Mouse (Mus musculus) myocyte (in vitro differentiated cells): Measurements from ENCODE around the gene Slc38a3. TPM values are rescaled to one million over a fixed set of nuclear protein-coding genes. Genes with fewer than 3 reads are reported as not detected.
A peak's percentile ranks its signal among the peaks of the same experiment; 100 is the strongest.

ENCODE experiments used
- H3K27me3 ChIP-seq: one replicate; pipeline ENCODE4 v1.6.1; 2011; ENCODE audit not compliant: control insufficient read depth, insufficient read depth, insufficient read length
- H3K36me3 ChIP-seq: one replicate; pipeline ENCODE4 v1.6.1; 2011; ENCODE audit not compliant: control insufficient read depth, insufficient read depth
- H3K4me2 ChIP-seq: one replicate; pipeline ENCODE4 v1.6.1; 2011; ENCODE audit warnings: low read depth, control low read depth
- H3K4me3 ChIP-seq: one replicate; pipeline ENCODE4 v1.5.1; 2011; ENCODE audit warnings: mild to moderate bottlenecking, control low read depth, moderate library complexity
- H3K79me2 ChIP-seq: one replicate; pipeline ENCODE4 v1.6.1; 2011; ENCODE audit not compliant: control insufficient read depth, insufficient read depth
- H3ac ChIP-seq: one replicate; pipeline ENCODE4 v1.6.1; 2011; ENCODE audit not compliant: control insufficient read depth, insufficient read length
- CEBPB ChIP-seq: IDR thresholded peaks from 2 replicates; pipeline ENCODE4 v1.6.1; 2011; ENCODE audit warnings: mild to moderate bottlenecking, moderate library complexity; ENCODE audit not compliant: poor library complexity, insufficient read depth, severe bottlenecking
- E2F4 ChIP-seq: IDR thresholded peaks from one replicate; pipeline ENCODE4 v1.6.1; 2011; ENCODE audit warnings: mild to moderate bottlenecking, control low read depth, moderate library complexity; ENCODE audit not compliant: insufficient read depth
- MAX ChIP-seq: IDR thresholded peaks from one replicate; pipeline ENCODE4 v1.6.1; 2011; ENCODE audit warnings: low read depth, mild to moderate bottlenecking, control low read depth
- MYOD1 ChIP-seq, 3 experiments: IDR thresholded peaks; one replicate each; pipeline ENCODE4 v1.6.1; 2011; ENCODE audit warnings: control low read depth in 2 of 3, low read depth in 2 of 3, mild to moderate bottlenecking in 2 of 3, moderate library complexity in 1 of 3; ENCODE audit not compliant: insufficient read length in 2 of 3, control insufficient read depth in 1 of 3
- MYOG ChIP-seq, 3 experiments: IDR thresholded peaks; one replicate each; pipeline ENCODE4 v1.6.1; 2011; ENCODE audit warnings: control low read depth in 2 of 3, low read depth in 2 of 3, mild to moderate bottlenecking in 2 of 3; ENCODE audit not compliant: insufficient read length in 2 of 3, control insufficient read depth in 1 of 3, insufficient read depth in 1 of 3
- POLR2A ChIP-seq: IDR thresholded peaks from one replicate; pipeline ENCODE4 v1.6.1; 2011; ENCODE audit warnings: low read depth, mild to moderate bottlenecking, control low read depth, moderate library complexity; ENCODE audit not compliant: insufficient read length
- POLR2AphosphoS2 ChIP-seq: IDR thresholded peaks from one replicate; pipeline ENCODE4 v1.6.1; 2011; ENCODE audit warnings: low read depth, control low read depth; ENCODE audit not compliant: insufficient read length
- REST ChIP-seq: IDR thresholded peaks from one replicate; pipeline ENCODE4 v1.6.1; 2011; ENCODE audit warnings: mild to moderate bottlenecking, control low read depth, moderate library complexity; ENCODE audit not compliant: insufficient read depth, insufficient read length
- SRF ChIP-seq: IDR thresholded peaks from one replicate; pipeline ENCODE4 v1.6.1; 2011; ENCODE audit warnings: low read depth; ENCODE audit not compliant: control insufficient read depth, insufficient read length
- TCF12 ChIP-seq: IDR thresholded peaks from one replicate; pipeline ENCODE4 v1.6.1; 2011; ENCODE audit warnings: mild to moderate bottlenecking, control low read depth; ENCODE audit not compliant: poor library complexity, insufficient read depth, severe bottlenecking
- TCF3 ChIP-seq: IDR thresholded peaks from one replicate; pipeline ENCODE4 v1.6.1; 2011; ENCODE audit warnings: low read depth, control low read depth; ENCODE audit not compliant: insufficient read length
- USF1 ChIP-seq: IDR thresholded peaks from one replicate; pipeline ENCODE4 v1.6.1; 2011; ENCODE audit warnings: low read depth, mild to moderate bottlenecking, control low read depth, moderate library complexity
- polyA plus RNA-seq: library from polyadenylated mRNA; unstranded; fragments of >200 nt; fragmentation: generic; extraction: Trizol; gene quantifications from one replicate; pipeline ENCODE4 v1.2.1, GENCODE M21; 2012; ENCODE audit warnings: missing spikeins

Gene Slc38a3
- polyA plus RNA-seq, 1 experiment, result 0.06 TPM

DNA sequence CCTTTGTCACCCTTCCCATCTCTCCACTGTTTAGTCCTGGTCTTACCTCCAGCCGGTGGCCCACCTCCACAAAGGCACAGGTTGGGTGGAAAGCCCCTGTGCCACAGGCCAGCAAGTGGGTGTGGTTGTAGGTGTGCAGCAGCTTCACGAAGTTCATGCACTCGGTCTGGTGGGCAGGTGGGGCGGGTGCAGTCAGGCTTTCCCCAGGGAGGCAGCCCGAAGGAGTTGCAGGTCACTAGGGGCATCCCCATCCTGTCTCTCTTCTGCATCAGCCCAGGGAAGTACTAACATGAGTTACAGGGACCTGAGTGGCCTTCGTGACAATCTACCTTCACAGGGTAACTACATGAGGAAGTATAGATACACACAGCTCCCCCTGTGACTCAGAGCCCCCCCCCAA lies 66.1 kb downstream of the Slc38a3 start:
- peaks cover 7% of the 10 kb centered on the region for H3K36me3 ChIP-seq
- no peak overlapping the region for H3K4me3 ChIP-seq
- H3K27me3 ChIP-seq, result no peaks in the 10 kb centered on the region
- no peaks in the 10 kb centered on the region for H3K79me2 ChIP-seq
- TF ChIP-seq MAX, result no peak
- TF ChIP-seq E2F4, result no peak
- no peak overlapping the region for H3ac ChIP-seq
- H3K4me2 ChIP-seq, result no peak overlapping the region

DNA sequence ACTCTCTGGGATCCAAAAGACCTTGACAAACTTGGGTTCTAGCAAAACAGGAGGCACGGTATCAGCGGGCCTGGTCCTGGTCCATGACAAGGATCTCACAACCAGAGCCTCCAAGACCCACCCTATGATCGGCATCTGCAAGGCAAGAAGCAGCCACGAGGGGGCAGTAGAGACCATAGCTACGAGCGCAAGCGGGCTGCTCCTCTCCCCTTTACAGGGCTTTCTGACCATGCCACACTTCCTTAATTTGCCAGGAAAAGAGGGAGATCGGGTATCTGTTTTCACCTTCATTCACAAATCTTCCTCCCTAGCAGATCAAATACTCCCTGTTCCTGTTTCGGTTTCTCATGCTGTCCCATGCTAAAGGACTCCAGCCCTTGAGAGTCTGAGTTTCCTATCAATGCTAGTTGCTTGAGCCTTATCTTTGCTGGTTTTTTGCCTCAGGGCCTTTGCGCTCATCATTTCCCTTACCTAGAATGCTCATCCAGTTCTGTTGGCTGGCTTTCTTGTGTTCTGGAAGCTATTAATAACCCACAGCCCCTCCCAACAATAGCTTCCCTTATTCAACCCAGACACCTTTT lies 67.2 kb downstream of the Slc38a3 start:
- no peak overlapping the region for H3ac ChIP-seq
- H3K36me3 ChIP-seq, result peaks cover 7% of the 10 kb centered on the region
- no peak overlapping the region for H3K4me3 ChIP-seq
- no peaks in the 10 kb centered on the region for H3K79me2 ChIP-seq
- no peak for TF ChIP-seq TCF12
- TF ChIP-seq USF1, result no peak
- no peak for TF ChIP-seq MYOG (IDR thresholded peaks at IDR 0.05; ENCODE audit: control insufficient read depth in 1 of 3, insufficient read depth in 1 of 3, insufficient read length in 2 of 3, low read depth in 2 of 3)
- TF ChIP-seq TCF3, result no peak
- no peak for TF ChIP-seq CEBPB
- TF ChIP-seq POLR2A, result no peak
- TF ChIP-seq E2F4, result no peak
- TF ChIP-seq POLR2AphosphoS2, result no peak
- no peak for TF ChIP-seq MAX
- TF ChIP-seq SRF, result no peak
- peak overlapping the region; percentile 46 for H3K4me2 ChIP-seq
- H3K27me3 ChIP-seq, result no peaks in the 10 kb centered on the region

DNA sequence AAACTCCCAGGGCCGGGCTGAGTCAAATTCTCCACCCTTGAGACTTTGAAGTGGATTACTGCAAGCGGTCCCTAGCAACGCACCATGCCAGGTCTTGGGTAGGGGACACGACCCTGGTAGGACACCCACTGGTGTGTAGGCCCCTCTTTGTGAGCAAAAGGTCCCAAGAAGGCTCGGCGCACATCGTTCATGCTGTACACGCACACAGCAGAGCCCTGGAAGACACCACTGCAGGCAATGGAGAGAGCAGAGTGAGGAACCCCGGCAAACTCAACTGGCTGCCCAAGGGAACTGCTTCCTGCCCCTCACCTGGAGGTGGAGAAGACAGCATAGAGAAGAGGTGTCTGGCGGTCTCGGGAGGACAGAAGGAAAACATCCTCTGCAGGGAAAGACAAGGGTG lies 68.1 kb downstream of the Slc38a3 start:
- Histone ChIP-seq H3K27me3 (no peaks in the 10 kb centered on the region), H3K4me2 (no peak overlapping the region), H3K4me3 (no peak overlapping the region), H3K36me3 (peaks cover 7% of the 10 kb centered on the region), H3K79me2 (no peaks in the 10 kb centered on the region), H3ac (no peak overlapping the region)
- no peak for TF ChIP-seq CEBPB
- TF ChIP-seq REST, result no peak
- TF ChIP-seq E2F4, result no peak
- no peak for TF ChIP-seq TCF12
- no peak for TF ChIP-seq SRF
- no peak for TF ChIP-seq POLR2AphosphoS2
- TF ChIP-seq MYOD1 (IDR thresholded peaks at IDR 0.05; ENCODE audit: control insufficient read depth in 1 of 3, insufficient read length in 2 of 3, low read depth in 2 of 3), result no peak
- TF ChIP-seq MYOG (IDR thresholded peaks at IDR 0.05; ENCODE audit: control insufficient read depth in 1 of 3, insufficient read depth in 1 of 3, insufficient read length in 2 of 3, low read depth in 2 of 3), result no peak
- no peak for TF ChIP-seq USF1

DNA sequence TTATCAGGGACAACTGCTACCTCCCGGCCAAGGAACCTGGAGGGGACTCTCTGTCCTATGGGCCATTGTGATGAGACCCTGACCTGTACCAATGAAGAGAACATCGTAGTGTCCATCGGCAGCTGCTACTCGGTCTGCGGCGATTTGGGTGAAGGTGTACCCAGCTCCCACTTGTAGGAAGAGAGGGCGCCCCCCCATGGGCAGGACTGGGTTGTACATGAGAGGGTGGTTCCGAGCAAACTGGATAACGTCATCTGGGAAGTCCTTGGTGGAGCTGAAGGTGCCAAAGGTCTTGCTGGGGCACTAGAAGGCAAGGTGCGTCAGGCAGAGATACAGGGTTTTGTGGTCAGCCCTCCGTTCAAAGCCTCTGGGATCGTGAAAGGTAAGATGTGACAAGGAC lies 68.6 kb downstream of the Slc38a3 start:
- Histone ChIP-seq H3K27me3 (no peaks in the 10 kb centered on the region), H3K79me2 (no peaks in the 10 kb centered on the region), H3K4me2 (no peak overlapping the region), H3K36me3 (peaks cover 7% of the 10 kb centered on the region), H3ac (no peak overlapping the region), H3K4me3 (no peak overlapping the region)
- TF ChIP-seq CEBPB (no peak), E2F4 (no peak), REST (no peak), MYOD1 (IDR thresholded peaks at IDR 0.05; ENCODE audit: control insufficient read depth in 1 of 3, insufficient read length in 2 of 3, low read depth in 2 of 3) (no peak), POLR2A (no peak), MYOG (IDR thresholded peaks at IDR 0.05; ENCODE audit: control insufficient read depth in 1 of 3, insufficient read depth in 1 of 3, insufficient read length in 2 of 3, low read depth in 2 of 3) (no peak)

Other genes starting within 250 kb of the Slc38a3 start
- 43.4 TPM for gene Tmem115, start 135.6 kb downstream of the Slc38a3 start, polyA plus RNA-seq
- 18.8 TPM for gene Cyb561d2, start 127.3 kb downstream of the Slc38a3 start, polyA plus RNA-seq
- 24.6 TPM for gene Nprl2, start 127.3 kb downstream of the Slc38a3 start, polyA plus RNA-seq
- gene Zmynd10, start 122.2 kb downstream of the Slc38a3 start, polyA plus RNA-seq, result 0.52 TPM
- gene Rassf1, start 118.0 kb downstream of the Slc38a3 start, polyA plus RNA-seq, result 59.3 TPM
- 25.0 TPM for gene Tusc2, start 106.3 kb downstream of the Slc38a3 start, polyA plus RNA-seq
- 34.2 TPM for gene Hyal2, start 101.6 kb downstream of the Slc38a3 start, polyA plus RNA-seq
- 3.3 TPM for gene Hyal1, start 92.6 kb downstream of the Slc38a3 start, polyA plus RNA-seq
- 13.8 TPM for gene Naa80, start 90.6 kb downstream of the Slc38a3 start, polyA plus RNA-seq
- gene Hyal3, start 88.7 kb downstream of the Slc38a3 start, polyA plus RNA-seq, result 0.43 TPM
- 29.4 TPM for gene Ifrd2, start 81.9 kb downstream of the Slc38a3 start, polyA plus RNA-seq
- 59.9 TPM for gene Sema3b, start 60.3 kb downstream of the Slc38a3 start, polyA plus RNA-seq
- gene Gnai2, start 34.2 kb downstream of the Slc38a3 start, polyA plus RNA-seq, result 499 TPM
- not detected for gene Gnat1, start 10.2 kb upstream of the Slc38a3 start, polyA plus RNA-seq
- gene Sema3f, start 40.9 kb upstream of the Slc38a3 start, polyA plus RNA-seq, result 1.4 TPM
- 37.6 TPM for gene Rbm5, start 101.5 kb upstream of the Slc38a3 start, polyA plus RNA-seq
- 10.2 TPM for gene Rbm6, start 203.7 kb upstream of the Slc38a3 start, polyA plus RNA-seq
- 8.4 TPM for gene Mon1a, start 218.6 kb upstream of the Slc38a3 start, polyA plus RNA-seq
- 0.04 TPM for gene Mst1r, start 237.3 kb upstream of the Slc38a3 start, polyA plus RNA-seq